Mouse (Mus musculus) megakaryocyte progenitor cell, adult 5-6 weeks (primary cell): ENCODE results near the gene Arhgap4. TPM values are rescaled to one million over a fixed set of nuclear protein-coding genes. Genes with fewer than 3 reads are reported as not detected.

Source experiments
- ATAC-seq: replicated peaks from 2 replicates; pipeline ENCODE4 v1.8.0; 2016; ENCODE audit warnings: mild to moderate bottlenecking, moderate TSS enrichment, inconsistent platforms; ENCODE audit not compliant: poor library complexity
- total RNA-seq, 2 experiments: library from RNA; stranded (forward) in 1 of 2; stranded (reverse) in 1 of 2; fragments of 157-497, 149-512 nt in 1 of 2; fragments of 200-1000 nt in 1 of 2; gene quantifications; 2 replicates each; pipeline versions ENCODE4 v1.2.3 to v1.2.4; 2015 to 2017

The Arhgap4 gene
- total RNA-seq (2015) (21.8 and 25.2 TPM in 2 replicates), total RNA-seq (2017) (39.2 and 40.1 TPM in 2 replicates)

DNA sequence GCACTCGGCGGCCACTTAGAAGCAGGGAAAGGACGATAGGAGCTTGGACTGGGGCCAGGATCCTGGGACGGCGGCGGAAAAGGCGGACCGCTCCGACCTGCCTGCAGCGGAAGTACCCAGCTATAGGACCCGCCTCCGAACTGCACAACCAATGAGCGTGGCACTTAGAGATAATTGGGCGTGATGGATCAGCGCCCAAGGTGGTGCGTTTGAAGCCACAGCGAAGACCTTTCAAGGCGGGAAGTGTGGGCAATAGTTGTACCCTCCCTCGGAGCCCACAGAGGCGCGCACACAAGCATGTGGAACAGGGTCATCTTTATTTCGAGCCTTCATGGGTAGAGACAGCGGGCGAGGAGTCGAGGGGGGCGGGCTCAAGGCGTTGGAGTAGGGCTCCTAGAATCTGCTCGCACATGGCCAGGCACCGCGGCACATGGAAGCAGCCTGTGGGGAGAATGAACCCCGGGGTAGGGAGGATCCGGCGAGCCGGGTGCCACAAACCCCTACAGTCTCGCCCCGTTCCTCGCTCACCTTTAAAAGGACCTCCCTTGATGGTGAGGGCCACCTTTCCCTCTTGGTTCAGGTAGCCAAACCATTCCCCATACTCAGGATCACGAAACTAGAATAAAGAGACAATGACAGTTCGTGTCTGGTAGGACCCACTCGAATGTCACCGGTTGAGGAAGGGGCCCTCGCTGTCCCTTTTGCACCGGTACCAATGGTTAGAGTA lies at the start of gene Arhgap4, which contains the start of gene Naa10:
TSS of gene Arhgap4 (minus strand) at position 48 of the 727 bp plus-strand sequence.
TSS of gene Naa10 (minus strand) at position 122 of the 727 bp plus-strand sequence.
- ATAC-seq, result peak; percentile 97

DNA sequence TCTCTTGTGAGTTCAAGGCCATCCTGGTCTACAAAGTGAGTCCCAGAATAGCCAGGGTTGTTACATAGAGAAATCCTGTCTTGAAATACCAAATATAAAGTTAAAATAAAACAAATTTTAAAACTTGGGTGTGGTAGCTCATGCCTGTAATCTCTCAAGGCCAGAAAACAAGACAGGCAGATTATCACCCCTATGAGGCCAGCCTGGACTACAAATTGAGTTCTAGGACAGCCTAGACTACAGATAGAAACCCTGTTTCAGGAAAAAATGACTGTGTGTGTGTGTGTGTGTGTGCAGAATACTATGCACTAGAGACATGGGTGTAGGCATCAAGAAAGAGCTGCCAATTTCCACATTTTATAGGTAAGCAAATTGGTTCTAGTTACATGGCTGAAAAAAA lies 49.1 kb upstream of the Arhgap4 start:
- no peak for ATAC-seq

DNA sequence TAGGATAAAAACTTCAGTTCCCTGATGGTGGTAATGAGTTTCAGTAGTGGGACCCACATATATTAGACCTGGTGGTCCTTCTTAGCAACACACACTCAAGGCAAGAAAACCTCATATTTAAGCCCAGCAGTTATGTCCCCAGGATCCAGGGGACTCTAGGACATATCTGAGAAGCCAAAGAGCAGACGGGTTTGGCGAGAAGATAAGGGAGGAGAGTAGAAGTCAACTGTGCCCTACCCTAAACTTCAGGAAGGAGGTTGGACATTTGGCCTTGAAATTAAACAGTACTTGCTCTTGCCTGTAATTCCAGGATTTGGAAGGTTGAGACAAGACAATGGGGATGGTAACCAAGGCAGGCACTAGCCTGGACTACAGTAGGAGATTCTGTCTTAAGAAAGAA lies 48.1 kb upstream of the Arhgap4 start:
- ATAC-seq, result no peak

DNA sequence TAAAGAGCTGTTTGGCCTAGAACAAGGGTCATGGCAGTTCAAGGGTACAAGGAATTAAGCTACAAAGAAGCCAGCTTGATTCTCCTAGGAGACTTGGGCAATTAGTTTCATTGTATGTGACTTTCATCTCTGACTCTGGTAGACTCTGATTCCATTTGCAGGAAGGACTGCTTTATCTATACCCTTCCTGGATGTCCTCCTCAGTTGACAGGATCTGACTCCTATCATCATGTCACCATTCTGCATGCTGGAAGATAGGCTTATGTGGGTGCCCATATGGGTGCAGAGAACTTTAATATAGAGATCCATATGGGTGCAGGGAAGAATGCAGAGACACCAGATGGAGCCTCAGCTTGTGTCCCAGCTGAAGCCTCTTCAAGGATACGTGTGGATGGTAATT lies 47.5 kb upstream of the Arhgap4 start:
- ATAC-seq, result no peak

DNA sequence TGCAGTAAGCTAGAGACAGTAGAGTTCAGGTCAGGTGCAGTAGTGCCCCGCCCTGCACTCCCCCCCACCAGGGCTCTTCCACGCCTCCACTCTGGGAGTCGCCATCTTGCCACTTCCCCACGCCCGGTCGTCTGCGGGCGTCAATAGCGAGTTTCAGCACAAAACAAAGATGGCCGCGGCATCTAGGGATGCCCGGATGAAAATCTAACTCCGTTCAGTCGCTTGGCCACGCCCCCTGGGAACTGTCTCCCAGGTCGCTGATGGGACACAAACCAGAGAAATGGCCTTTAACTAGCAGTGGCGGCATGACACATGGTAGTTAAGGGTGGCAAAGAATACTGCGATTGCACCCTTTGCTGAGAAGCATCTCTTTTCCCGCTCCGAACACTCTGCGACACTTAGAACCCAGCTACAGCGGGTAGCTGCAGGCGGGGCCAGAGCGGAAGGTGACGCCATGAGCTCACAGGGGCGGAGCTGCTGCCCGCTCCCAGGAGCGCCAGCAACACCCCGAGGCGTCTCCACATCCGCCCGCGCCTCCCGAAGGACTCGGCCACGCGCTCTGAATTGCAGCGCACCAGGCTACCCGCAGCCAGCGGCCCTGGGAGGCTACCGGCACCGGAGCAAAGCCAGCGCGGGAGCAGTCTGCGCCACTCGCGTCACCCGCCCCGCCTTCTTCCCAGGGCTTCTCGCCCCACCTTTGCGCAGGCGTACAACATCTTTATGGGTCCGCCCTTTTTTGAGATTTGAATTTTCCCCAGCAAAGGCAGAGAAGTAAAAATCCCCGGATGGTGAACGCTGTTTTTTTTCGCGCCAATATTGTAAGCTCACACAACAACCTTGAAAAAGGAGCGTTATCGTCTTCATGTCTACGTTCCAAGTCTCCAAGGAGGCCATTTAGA lies 45.8 kb upstream of the Arhgap4 start:
- peak; percentile 56 for ATAC-seq

DNA sequence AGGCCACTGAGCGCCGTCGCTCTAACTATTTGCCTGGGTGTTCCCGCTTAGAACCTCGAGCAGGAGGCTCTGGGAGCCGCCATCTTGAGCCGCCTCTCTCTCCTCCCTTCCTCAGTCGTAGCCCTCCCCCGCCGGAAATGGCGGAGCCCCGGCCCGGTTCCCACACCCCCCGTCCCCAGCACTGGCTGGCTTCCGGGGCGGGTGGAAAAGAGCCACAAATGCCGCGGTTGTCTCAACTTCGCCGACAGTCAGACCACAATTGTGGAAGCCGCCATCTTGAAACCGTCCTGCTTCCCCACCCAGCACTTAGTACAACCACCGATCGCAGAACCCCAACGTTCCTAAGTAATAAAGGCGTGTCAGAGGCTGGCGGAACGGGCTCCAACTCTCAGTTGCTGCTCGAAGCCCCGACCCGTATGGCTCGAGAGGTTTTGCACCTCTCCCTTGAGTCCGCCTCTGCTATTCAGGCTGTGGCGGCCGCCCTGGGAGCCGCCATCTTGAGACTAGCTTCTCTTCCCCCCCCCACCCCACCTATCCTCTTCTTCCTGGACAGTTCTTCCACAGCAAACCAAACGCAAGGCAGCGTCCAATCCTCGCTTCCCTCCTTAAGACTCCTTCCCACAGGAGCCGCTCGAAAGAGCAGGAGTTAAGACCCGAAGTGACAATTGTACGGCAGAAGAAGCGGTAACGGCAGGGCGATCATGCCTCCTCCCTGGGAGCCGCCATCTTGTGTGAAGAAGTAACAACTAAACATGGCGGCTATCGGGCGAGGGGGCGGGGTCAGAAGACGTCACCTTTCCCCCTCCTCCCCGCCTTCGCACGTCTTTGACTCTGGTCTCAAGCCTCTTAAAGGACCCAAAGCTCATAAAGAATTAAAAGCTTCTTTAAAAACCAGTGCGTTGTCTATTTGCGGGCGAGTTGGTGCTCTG lies 44.8 kb upstream of the Arhgap4 start, which contains the start of gene Hcfc1:
TSS of gene Hcfc1 (minus strand) at position 110 of the 929 bp plus-strand sequence.
- ATAC-seq, result peak; percentile 46

DNA sequence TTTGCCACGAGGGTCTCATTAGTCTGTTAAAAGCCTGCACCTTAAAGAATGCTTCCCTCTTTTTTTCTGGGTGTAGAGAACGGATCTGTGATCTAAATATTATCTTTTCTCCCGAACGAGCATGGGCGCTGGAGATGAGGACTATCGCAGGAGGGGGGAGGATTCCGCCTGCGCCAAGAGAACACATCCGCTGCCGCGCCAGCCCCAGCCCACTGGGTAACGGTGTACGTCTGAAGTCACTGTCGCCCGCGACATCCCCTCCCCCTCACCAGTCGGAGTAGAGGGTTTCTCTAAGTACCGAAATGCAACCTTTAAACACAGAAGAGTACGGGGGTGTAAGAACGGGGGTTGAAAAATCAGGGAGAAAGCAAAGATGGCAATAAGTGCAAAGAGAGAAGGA lies 43.6 kb upstream of the Arhgap4 start:
- ATAC-seq, result no peak

DNA sequence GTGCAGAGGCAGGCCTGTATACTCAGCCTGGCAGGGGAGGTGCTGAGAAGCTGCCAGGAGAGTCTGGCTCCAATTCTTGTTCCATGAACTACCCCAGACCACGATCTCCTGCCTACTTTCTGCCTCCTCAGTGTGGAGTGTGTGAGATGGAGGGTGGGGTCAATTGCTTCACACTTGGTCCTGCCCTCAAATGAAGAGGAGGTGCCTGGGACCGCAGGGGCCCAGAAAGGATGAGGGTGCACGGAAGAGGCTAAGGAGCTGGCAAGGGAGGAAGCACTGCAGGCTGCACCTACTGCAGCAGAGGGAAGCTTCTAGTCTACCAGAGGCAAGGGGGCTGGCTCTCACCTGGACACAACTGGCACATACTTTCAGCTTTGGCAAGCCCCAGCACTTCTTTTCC lies 42.7 kb upstream of the Arhgap4 start:
- peak; percentile 37 for ATAC-seq

DNA sequence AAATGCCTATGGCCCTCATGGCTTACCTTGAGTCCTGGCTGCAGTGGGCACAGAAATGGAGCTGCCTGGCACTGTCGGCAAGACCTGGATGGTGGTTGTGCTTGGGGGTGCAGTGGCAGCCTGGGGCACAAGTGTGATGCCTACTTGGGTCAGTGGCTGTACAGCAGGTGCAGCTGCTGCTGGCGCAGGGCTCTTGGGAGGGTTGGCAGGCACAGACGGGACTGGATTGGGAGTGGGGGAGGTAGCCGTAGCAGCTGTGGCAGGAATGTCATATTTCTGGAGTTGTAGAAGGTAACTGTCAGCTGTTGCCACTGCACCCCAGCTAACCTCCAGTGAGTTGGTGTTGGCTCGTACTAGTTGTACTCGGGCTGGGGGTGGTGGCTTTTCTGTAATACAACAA lies 33.3 kb upstream of the Arhgap4 start:
- no peak for ATAC-seq

DNA sequence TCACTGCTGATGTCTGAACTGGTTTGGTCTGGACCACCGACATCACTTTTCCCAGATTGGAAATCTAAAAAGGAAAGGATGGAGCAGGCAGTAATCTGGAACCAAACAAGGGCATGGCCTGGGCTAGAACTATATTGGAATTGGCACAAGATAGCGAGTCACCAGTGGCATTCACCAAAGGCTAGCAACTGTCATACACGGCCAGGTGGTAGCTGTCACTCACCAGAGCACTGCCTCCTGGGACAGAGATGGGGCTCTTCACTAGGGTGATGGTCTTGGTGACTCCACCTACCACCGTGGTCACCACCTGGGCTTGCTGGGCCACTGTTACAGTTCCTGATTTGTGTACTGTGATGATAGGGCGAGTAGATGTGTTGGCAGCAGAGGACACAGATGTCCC lies 30.9 kb upstream of the Arhgap4 start:
- no peak for ATAC-seq

DNA sequence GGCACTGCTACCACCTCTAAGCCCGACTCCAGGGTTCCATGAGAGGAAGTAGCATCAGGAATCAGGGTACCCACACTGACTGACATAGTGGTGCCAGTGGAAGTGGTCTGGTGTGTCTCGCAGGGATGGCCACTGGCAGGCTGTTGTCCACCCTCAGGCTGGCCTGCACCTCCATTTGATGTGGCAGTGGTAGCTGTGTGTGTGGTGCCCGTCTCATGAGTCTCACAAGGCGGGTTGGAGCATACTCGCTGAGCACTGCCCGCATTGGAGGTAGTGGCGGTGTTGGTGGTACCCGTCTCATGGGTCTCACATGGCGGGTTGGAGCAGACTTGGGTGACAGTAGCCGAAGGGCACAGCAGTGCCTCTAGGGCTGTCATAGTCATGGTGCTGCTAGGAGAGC lies 27.7 kb upstream of the Arhgap4 start:
- ATAC-seq, result no peak

DNA sequence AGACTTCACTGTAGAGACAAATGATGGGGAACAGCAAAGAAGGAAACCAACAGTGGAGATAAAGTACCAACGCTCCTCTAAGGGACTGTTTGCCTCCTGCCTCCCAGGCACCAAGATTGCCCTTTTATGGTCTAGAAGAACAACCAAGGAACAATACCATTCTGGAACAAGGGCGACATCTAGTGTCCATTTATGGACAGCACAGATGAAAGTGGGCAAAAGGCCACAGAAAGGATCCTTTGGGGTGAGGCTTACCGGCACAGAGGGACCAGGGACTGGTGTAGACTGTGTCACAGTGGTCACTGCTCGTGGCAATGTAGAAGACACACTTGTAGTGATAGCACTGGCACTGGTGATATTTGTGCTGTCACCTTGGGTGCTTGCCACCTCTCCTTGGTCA lies 27.0 kb upstream of the Arhgap4 start:
- peak; percentile 87 for ATAC-seq

DNA sequence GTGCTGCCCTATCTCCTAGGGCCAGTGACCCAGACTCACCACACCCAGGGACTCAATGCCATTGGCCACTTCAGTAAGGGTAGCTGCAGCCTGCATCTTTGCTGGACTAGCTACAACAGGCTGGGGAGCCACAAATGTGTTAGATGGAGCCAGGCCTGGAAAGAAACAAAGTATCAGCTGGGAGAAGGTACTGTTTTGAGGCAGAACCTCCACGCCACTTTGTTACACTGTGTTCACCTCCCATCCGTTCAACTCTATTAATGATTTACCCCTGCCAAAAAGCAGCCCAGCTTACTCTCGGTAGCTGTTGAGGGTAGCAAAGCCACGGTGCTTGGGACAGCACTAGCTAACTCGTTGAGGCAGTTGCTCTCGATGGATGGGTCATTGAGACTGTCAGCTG lies 25.2 kb upstream of the Arhgap4 start:
- ATAC-seq, result no peak

DNA sequence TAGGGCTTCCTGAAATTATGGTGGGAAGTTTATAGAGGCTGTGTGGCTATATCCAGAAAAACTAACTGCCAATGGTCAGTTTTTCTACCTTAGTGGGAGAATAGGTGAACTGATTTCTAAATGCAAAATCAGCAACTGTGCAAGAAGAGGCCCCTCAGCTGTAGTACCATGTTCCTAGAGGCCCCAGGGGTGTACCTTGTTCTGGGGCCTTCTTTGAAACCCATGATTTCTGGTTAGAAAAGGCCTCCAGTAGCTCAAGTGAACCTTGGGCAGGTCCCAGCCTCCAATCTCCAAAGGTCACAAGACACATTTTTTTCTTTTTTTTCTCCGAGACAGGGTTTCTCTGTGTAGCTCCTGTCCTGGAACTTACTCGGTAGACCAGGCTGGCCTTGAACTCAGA lies 20.6 kb upstream of the Arhgap4 start:
- ATAC-seq, result no peak

DNA sequence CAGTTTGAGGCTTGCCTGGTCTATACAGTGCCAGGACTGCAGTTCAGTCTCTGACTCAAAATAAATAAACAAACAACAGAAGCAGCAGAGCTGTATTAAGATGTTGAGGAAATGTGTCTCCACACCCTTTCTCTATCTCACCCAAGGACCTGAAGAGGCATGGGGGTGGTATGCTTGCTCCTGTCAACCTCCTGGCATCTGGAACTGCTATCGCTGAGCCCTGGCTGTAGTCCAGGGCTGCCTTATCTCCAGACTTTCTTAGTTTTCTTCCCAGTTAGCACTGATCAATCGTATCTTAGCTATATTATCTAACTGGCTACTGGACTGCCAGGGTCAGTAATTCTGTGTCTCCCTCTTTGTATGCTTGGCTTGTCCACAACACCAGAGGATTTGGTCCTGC lies 20.2 kb upstream of the Arhgap4 start:
- 0 out of 2 replicates have a peak, but pooled peaks have one; percentile 39 for ATAC-seq

DNA sequence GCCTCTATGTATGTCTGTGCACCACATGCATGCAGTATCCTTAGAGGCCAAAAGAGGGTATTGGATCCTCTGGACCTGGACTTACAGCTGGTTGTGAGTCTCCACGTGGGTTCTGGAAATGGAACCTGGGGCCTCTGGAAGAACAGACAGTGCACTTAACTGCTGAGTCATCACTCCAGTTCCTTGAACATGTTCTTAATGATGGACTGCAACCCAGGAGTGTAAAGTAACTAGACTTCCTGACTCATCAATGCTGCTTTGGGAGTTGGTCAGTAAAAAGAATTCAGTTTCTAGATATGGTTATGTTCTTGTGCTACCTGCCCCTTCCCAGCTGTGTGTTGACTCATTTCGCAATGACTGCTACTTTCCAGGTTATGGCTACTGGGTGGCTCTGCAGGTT lies 10.2 kb upstream of the Arhgap4 start:
- ATAC-seq, result no peak

DNA sequence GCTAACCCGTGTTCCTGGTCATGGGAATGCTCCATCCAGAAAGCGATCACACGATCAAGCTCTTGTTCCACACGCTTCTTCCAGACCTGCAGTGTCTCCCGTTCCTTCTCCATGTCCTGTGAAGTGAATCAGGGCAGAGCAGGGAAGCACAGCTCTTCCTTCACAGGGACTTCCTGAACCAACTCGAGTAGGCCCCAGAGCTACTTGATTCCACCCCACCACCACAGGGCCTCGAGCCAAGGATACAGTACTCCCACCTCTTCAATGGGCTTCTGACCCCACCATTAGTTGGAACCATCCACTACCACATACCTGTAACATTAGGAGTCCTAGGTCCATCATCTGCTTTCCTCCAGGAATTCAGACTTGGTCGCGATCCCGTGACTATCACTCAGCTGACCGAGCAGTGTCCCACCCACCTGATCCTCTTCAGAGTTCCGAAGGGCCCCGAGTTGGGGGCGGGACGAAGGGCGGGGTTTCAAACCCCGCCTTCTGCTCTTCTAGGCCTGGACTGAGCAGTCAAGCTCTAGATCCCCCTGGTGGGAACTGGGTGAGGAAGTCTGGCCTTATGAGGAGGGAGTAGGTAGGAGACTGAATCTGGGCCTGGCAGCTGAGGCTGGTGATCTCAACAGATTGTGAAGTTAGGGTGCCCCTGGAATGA lies 8.9 kb upstream of the Arhgap4 start, which contains the start of gene Renbp:
TSS of gene Renbp (minus strand) at position 449 of the 661 bp plus-strand sequence.
- peak; percentile 98 for ATAC-seq

DNA sequence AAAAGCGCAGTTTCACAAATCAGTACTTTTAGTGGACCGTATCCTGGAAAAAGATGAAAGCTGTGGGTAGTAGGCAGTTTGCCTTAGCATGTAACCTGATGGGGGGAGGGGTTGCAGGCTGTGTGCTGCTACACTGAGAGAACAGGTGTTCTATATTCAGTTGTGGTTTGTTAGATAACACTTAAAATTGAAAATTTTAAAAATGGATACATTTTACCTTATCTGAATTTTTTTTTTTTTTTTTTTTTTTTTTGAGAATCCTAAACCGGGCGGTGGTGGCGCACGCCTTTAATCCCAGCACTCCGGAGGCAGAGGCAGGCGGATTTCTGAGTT lies 846 bp upstream of the Arhgap4 start:
- 0 out of 2 replicates have a peak, but pooled peaks have one; percentile 11 for ATAC-seq

DNA sequence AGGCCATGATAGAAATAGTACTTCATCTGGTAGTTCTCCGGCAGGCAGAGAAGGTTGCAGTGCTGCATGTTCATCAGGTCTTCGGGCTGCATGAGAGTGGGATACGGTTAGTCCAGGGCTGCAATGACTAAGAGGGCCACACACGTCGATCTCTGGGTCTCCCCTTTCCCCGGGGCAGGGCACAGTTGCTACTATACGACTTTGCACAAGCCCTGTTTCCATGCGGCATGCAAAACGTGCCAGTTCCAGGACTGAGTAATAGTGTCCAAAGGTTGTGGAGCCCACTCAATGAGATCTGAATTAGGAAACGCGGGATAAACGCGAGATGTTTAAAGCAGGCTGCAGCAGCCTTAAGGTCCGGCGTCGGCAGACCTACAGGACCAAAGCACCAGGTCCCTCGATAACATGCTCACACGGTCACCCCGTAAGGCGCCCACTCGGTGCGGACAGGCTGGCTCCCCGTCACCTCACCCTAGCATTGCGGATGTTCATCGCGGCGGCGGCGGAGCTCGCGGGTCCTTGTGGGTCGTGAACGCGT lies 316 bp downstream of the Arhgap4 start:
- 0 out of 2 replicates have a peak, but pooled peaks have one; percentile 1 for ATAC-seq

DNA sequence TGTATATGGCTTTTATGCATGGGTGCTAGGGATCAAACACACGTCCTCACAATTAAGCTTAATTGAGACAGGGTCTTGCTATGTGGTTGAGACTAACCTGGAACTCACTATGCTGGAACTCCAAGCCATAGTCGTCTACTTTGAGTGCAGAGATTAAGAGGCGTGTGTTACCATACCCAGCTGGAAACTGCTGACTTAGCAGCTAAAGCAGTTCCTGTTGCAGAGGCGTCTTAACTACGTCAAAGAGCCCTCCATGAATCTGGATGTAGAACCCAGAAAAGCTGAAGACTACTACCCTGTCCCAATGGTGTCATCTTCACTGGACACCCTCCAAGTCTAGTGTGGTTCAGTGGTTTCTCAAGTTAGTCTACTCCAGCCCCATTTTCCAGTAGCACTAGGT lies 3.0 kb downstream of the Arhgap4 start:
- no peak for ATAC-seq
